Mouse (Mus musculus) liver, postnatal 0 days (tissue): ENCODE measurements around the gene Faf1. TPM values are rescaled to one million over a fixed set of nuclear protein-coding genes. Genes with fewer than 3 reads are reported as not detected.

Source experiments
- ATAC-seq: fragments of 200-750 bp; cut with Nextera tagmentation; 2 replicates; pipeline ENCODE4 v1.8.0; 2017; ENCODE audit warnings: mild to moderate bottlenecking, moderate library complexity
- DNase-seq: peaks from one replicate; pipeline ENCODE4 v3.0.0-alpha.2; 2016
- H3K27ac ChIP-seq: fragments of 300-500 bp; sonication (generic); 2 replicates; pipeline ENCODE4 v1.5.1; 2014; ENCODE audit warnings: antibody characterized with exemption, moderate library complexity, mild to moderate bottlenecking, low read depth
- H3K27me3 ChIP-seq: fragments of 300-500 bp; sonication (generic); 2 replicates; pipeline ENCODE4 v1.6.1; 2014; ENCODE audit warnings: low read length, control low read depth, mixed read lengths; ENCODE audit not compliant: insufficient read depth
- H3K36me3 ChIP-seq: fragments of 300-500 bp; sonication (generic); replicated peaks from 2 replicates; pipeline ENCODE4 v1.6.1; 2014; ENCODE audit warnings: mild to moderate bottlenecking, control low read depth, low read length, moderate library complexity, mixed read lengths; ENCODE audit not compliant: insufficient read depth
- H3K4me1 ChIP-seq: fragments of 300-500 bp; sonication (generic); 2 replicates; pipeline ENCODE4 v1.6.1; 2014; ENCODE audit warnings: antibody characterized with exemption, mild to moderate bottlenecking, control low read depth; ENCODE audit not compliant: insufficient read depth
- H3K4me2 ChIP-seq: fragments of 300-500 bp; sonication (generic); 2 replicates; pipeline ENCODE4 v1.6.1; 2014; ENCODE audit warnings: low read depth, mild to moderate bottlenecking, low read length, moderate library complexity, mixed read lengths
- H3K4me3 ChIP-seq: fragments of 300-500 bp; sonication (generic); 2 replicates; pipeline ENCODE4 v1.5.1; 2014; ENCODE audit warnings: low read depth, low read length
- H3K9ac ChIP-seq: fragments of 300-500 bp; sonication (generic); replicated peaks from 2 replicates; pipeline ENCODE4 v1.6.1; 2014; ENCODE audit warnings: mild to moderate bottlenecking, moderate library complexity
- H3K9me3 ChIP-seq: fragments of 300-500 bp; sonication (generic); 2 replicates; pipeline ENCODE4 v1.6.1; 2016; ENCODE audit warnings: mild to moderate bottlenecking, control low read depth, low read length, mixed read lengths
- CTCF ChIP-seq: sonication (generic); IDR thresholded peaks from 2 replicates; pipeline ENCODE4 v1.5.1; 2016; ENCODE audit warnings: antibody characterized with exemption, low read depth
- EP300 ChIP-seq: IDR thresholded peaks from 2 replicates; pipeline ENCODE4 v1.6.1; 2016; ENCODE audit warnings: antibody characterized with exemption, low read depth, mild to moderate bottlenecking
- WGBS: fragments of 180-500 bp; shearing (Covaris S2); extraction: QIAGEN DNeasy Blood & Tissue Kit; methylation state at CpG from one replicate; pipeline ENCODE4 v1.1.7; 2014; ENCODE audit not compliant: insufficient replicate concordance; 5-methylcytosine and 5-hydroxymethylcytosine counted together
- polyA plus RNA-seq: library from polyadenylated mRNA; unstranded; fragments of >200 nt; fragmentation: Nextera tagmentation; extraction: Ambion mirVana; gene quantifications from 2 replicates; pipeline ENCODE4 v1.2.1, GENCODE M21; 2015

Gene Faf1
- polyA plus RNA-seq, 1 experiment from 2014 or later, result 10.6 TPM

- WGBS, result 92% methylated on average over 2 of the region's 2 CpGs
- Histone ChIP-seq H3K4me3 (no peak overlapping the region), H3K4me2 (no peak overlapping the region), H3K9ac (no peak overlapping the region), H3K27ac (no peak overlapping the region), H3K36me3 (no peaks in the 10 kb centered on the region), H3K9me3 (no peaks in the 10 kb centered on the region), H3K4me1 (no peaks in the 10 kb centered on the region), H3K27me3 (no peaks in the 10 kb centered on the region)
- DNase-seq (no peak), ATAC-seq (no peak)
- TF ChIP-seq CTCF, result no peak
These were observed 115.9 kb downstream of the Faf1 start for GRCm38 (mm10) chr4:109792331-109792730.

GRCm38 (mm10) chr4:109793072-109793471 lies 116.7 kb downstream of the Faf1 start:
- DNase-seq, result no peak

GRCm38 (mm10) chr4:109797511-109798182 lies 121.3 kb downstream of the Faf1 start:
- no peak overlapping the region for H3K4me3 ChIP-seq
- TF ChIP-seq EP300 (no peak), CTCF (no peak)
- 85% methylated on average over 10 of the region's 10 CpGs for WGBS
- no peaks in the 10 kb centered on the region for H3K36me3 ChIP-seq
- DNase-seq, result no peak
- no peak overlapping the region for H3K4me2 ChIP-seq
- no peak overlapping the region for H3K27ac ChIP-seq
- no peak overlapping the region for H3K9ac ChIP-seq
- H3K27me3 ChIP-seq, result no peaks in the 10 kb centered on the region
- H3K4me1 ChIP-seq, result no peaks in the 10 kb centered on the region
- no peaks in the 10 kb centered on the region for H3K9me3 ChIP-seq
- no peak for ATAC-seq

More at GRCm38 (mm10) chr4:109793072-109793471, 116.7 kb downstream of the Faf1 start:
- 62% methylated on average over 2 of the region's 2 CpGs for WGBS
- Histone ChIP-seq H3K27ac (no peak overlapping the region), H3K36me3 (no peaks in the 10 kb centered on the region), H3K9me3 (no peaks in the 10 kb centered on the region), H3K27me3 (no peaks in the 10 kb centered on the region), H3K4me3 (no peak overlapping the region), H3K4me1 (no peaks in the 10 kb centered on the region), H3K9ac (no peak overlapping the region), H3K4me2 (no peak overlapping the region)
- no peak for ATAC-seq
- TF ChIP-seq EP300 (no peak), CTCF (no peak)

GRCm38 (mm10) chr4:109806408-109806807 lies 130.0 kb downstream of the Faf1 start:
- no peak for ATAC-seq
- DNase-seq, result no peak
- Histone ChIP-seq H3K27ac (no peak overlapping the region), H3K9me3 (no peaks in the 10 kb centered on the region), H3K4me3 (no peak overlapping the region), H3K27me3 (no peaks in the 10 kb centered on the region), H3K36me3 (no peaks in the 10 kb centered on the region), H3K4me2 (no peak overlapping the region), H3K9ac (no peak overlapping the region), H3K4me1 (no peaks in the 10 kb centered on the region)
- 83% methylated on average over 5 of the region's 5 CpGs for WGBS
- TF ChIP-seq EP300, result no peak
- TF ChIP-seq CTCF, result no peak

- no peak for TF ChIP-seq CTCF
- TF ChIP-seq EP300, result no peak
- Histone ChIP-seq H3K27ac (no peak overlapping the region), H3K9ac (no peak overlapping the region), H3K4me1 (no peaks in the 10 kb centered on the region), H3K36me3 (no peaks in the 10 kb centered on the region), H3K4me3 (no peak overlapping the region), H3K27me3 (no peaks in the 10 kb centered on the region), H3K9me3 (no peaks in the 10 kb centered on the region), H3K4me2 (no peak overlapping the region)
- 86% methylated on average over 1 of the region's 1 CpGs for WGBS
- DNase-seq (no peak), ATAC-seq (no peak)
These were observed 138.8 kb downstream of the Faf1 start for GRCm38 (mm10) chr4:109815161-109815560.

- H3K9me3 ChIP-seq, result no peaks in the 10 kb centered on the region
- WGBS, result 71% methylated on average over 1 of the region's 1 CpGs
- ATAC-seq, result no peak
These were observed 139.2 kb downstream of the Faf1 start for GRCm38 (mm10) chr4:109815592-109815991.

GRCm38 (mm10) chr4:109819455-109819854 lies 143.1 kb downstream of the Faf1 start:
- H3K4me1 ChIP-seq, result no peaks in the 10 kb centered on the region
- TF ChIP-seq CTCF (no peak), EP300 (no peak)
- H3K9me3 ChIP-seq, result no peaks in the 10 kb centered on the region
- H3K27ac ChIP-seq, result no peak overlapping the region
- no peak overlapping the region for H3K4me2 ChIP-seq
- DNase-seq (no peak), ATAC-seq (no peak)
- H3K4me3 ChIP-seq, result no peak overlapping the region
- H3K9ac ChIP-seq, result no peak overlapping the region
- no peaks in the 10 kb centered on the region for H3K36me3 ChIP-seq
- no peaks in the 10 kb centered on the region for H3K27me3 ChIP-seq

More at GRCm38 (mm10) chr4:109815592-109815991, 139.2 kb downstream of the Faf1 start:
- Histone ChIP-seq H3K4me3 (no peak overlapping the region), H3K4me2 (no peak overlapping the region), H3K36me3 (no peaks in the 10 kb centered on the region), H3K27me3 (no peaks in the 10 kb centered on the region), H3K27ac (no peak overlapping the region), H3K9ac (no peak overlapping the region), H3K4me1 (no peaks in the 10 kb centered on the region)
- DNase-seq, result no peak
- TF ChIP-seq EP300 (no peak), CTCF (no peak)
